Mouse (Mus musculus): ENCODE measurements around the gene Disc1.

GRCm38 (mm10) chr8:125282531-125282930 is 228.5 kb downstream of the Disc1 start:
- TF ChIP-seq CEBPB (IDR thresholded peaks at IDR 0.05; ENCODE audit: low read depth) = no peak
- TF ChIP-seq MAX (IDR thresholded peaks at IDR 0.05) = no peak
- TF ChIP-seq CTCF (IDR thresholded peaks at IDR 0.05; ENCODE audit: control insufficient read depth, insufficient read depth, insufficient read length) = no peak
- no peak for TF ChIP-seq USF1 (IDR thresholded peaks at IDR 0.05; ENCODE audit: low read depth)
